Mouse (Mus musculus) forebrain, embryonic 16.5 days (tissue): ENCODE results near the gene Bcl2l15. TPM values are rescaled to one million over a fixed set of nuclear protein-coding genes. Genes with fewer than 3 reads are reported as not detected.
A peak's percentile ranks its signal among the peaks of the same experiment; 100 is the strongest.

Experiments used
- ATAC-seq: fragments of 200-750 bp; cut with Nextera tagmentation; 2 replicates; pipeline ENCODE4 v1.8.0; 2017; ENCODE audit warnings: mild to moderate bottlenecking, moderate library complexity
- H3K27ac ChIP-seq: fragments of 300-500 bp; sonication (generic); 2 replicates; pipeline ENCODE4 v1.5.1; 2014; ENCODE audit warnings: low read length, control low read depth
- H3K27me3 ChIP-seq: fragments of 300-500 bp; sonication (generic); replicated peaks from 2 replicates; pipeline ENCODE4 v1.6.1; 2014; ENCODE audit warnings: low read length; ENCODE audit not compliant: control insufficient read depth, insufficient read depth
- H3K36me3 ChIP-seq: fragments of 300-500 bp; sonication (generic); 2 replicates; pipeline ENCODE4 v1.6.1; 2014; ENCODE audit not compliant: control insufficient read depth, insufficient read depth
- H3K4me1 ChIP-seq: fragments of 300-500 bp; sonication (generic); replicated peaks from 2 replicates; pipeline ENCODE4 v1.6.1; 2014; ENCODE audit warnings: low read length; ENCODE audit not compliant: control insufficient read depth, insufficient read depth
- H3K4me2 ChIP-seq: fragments of 300-500 bp; sonication (generic); 2 replicates; pipeline ENCODE4 v1.6.1; 2014; ENCODE audit warnings: mild to moderate bottlenecking, low read length, control low read depth
- H3K4me3 ChIP-seq: fragments of 300-500 bp; sonication (generic); replicated peaks from 2 replicates; pipeline ENCODE4 v1.5.1; 2014; ENCODE audit warnings: mild to moderate bottlenecking, low read length, control low read depth
- H3K9ac ChIP-seq: fragments of 300-500 bp; sonication (generic); replicated peaks from 2 replicates; pipeline ENCODE4 v1.6.1; 2014; ENCODE audit warnings: low read depth, low read length, control low read depth
- H3K9me3 ChIP-seq: fragments of 300-500 bp; sonication (generic); 2 replicates; pipeline ENCODE4 v1.6.1; 2016; ENCODE audit warnings: low read length; ENCODE audit not compliant: control insufficient read depth
- WGBS: fragments of 180-500 bp; shearing (Covaris S2); extraction: QIAGEN DNeasy Blood & Tissue Kit; methylation state at CpG from one replicate; pipeline ENCODE4 v1.1.7; 2014; 5-methylcytosine and 5-hydroxymethylcytosine counted together
- polyA plus RNA-seq: library from polyadenylated mRNA; unstranded; fragments of >200 nt; fragmentation: Nextera tagmentation; extraction: Ambion mirVana; gene quantifications from 2 replicates; pipeline ENCODE4 v1.2.1, GENCODE M21; 2015

The Bcl2l15 gene
- polyA plus RNA-seq, 1 experiment from 2014 or later: 0.86 TPM

DNA sequence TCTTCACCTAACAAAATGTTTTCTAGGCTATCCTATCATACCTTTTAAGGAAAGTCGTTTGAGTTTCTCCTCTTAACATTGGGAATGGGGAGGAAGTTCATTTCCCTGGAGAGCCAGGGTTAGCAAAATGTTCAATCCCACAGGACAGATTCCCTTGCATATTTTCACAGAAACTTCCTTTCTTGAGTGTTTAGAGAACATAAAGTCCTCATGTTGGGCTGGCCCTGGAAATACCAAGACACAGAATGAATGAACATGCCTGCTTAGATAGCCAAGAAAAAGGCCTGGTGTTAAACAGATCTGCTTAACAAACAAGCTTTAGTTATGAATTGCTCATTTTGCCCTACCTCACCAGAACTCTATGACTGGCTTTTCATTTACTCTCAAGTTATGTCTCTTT, 39.8 kb upstream of the Bcl2l15 start:
- no peak overlapping the region for H3K9ac ChIP-seq

DNA sequence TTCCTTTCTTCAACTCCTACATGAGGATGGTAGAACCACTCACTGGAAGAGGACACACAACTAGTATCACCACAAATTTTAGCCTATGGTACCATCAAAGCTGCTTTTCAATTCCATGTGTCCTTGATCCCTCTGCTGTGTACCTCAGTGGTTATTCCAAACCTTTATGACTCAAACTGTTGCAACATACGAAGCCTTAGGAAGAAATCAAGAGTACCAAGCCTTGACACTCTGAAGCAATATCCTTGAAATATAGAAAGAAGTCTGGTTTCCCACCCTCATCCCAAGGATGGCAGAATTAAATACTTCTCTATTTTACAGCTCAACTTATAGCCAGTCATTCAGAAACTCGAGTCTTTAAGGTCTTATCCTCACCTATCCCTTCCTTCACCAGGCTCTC, 36.0 kb upstream of the Bcl2l15 start:
- Histone ChIP-seq H3K27ac (no peak overlapping the region), H3K36me3 (no peaks in the 10 kb centered on the region), H3K27me3 (no peaks in the 10 kb centered on the region; the same call in 1 of the 2 replicates), H3K9ac (no peak overlapping the region), H3K9me3 (no peaks in the 10 kb centered on the region), H3K4me2 (no peak overlapping the region), H3K4me1 (peaks cover 4% of the 10 kb centered on the region; the same call in 1 of the 2 replicates), H3K4me3 (no peak overlapping the region)
- no peak for ATAC-seq
- 59% methylated on average over 2 of the region's 2 CpGs for WGBS

More for the DNA sequence above, 39.8 kb upstream of the Bcl2l15 start:
- Histone ChIP-seq H3K36me3 (no peaks in the 10 kb centered on the region), H3K4me1 (peaks cover 23% of the 10 kb centered on the region), H3K4me3 (no peak overlapping the region), H3K27ac (no peak overlapping the region), H3K4me2 (no peak overlapping the region), H3K9me3 (no peaks in the 10 kb centered on the region), H3K27me3 (no peaks in the 10 kb centered on the region; the same call in 1 of the 2 replicates)
- 81% methylated on average over 1 of the region's 1 CpGs for WGBS
- no peak for ATAC-seq

DNA sequence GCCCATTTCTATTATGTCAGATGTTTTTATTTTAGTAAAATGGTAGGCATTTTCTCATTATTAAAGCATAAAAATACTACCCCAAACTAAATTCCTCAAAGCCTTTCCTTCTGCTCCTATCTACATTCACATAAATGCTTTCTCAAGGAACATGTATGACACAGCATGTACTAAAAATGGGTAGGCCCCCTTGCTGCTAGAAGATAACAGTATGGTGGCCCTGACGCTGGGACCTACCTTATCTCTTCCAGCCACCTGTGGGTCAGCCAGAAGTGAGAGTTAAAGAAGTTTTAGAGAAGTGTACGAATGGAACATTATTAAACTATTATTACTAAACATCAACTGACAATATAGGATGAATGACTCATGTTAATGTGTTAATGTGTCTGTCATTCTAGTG, 32.9 kb upstream of the Bcl2l15 start:
- Histone ChIP-seq H3K4me1 (no peaks in the 10 kb centered on the region), H3K27me3 (no peaks in the 10 kb centered on the region), H3K4me2 (no peak overlapping the region), H3K4me3 (no peak overlapping the region), H3K9me3 (no peaks in the 10 kb centered on the region), H3K9ac (no peak overlapping the region), H3K36me3 (peaks cover 15% of the 10 kb centered on the region), H3K27ac (no peak overlapping the region)
- 89% methylated on average over 2 of the region's 2 CpGs for WGBS
- no peak for ATAC-seq

GRCm38 (mm10) chr3:103801631-103802531, 30.5 kb upstream of the Bcl2l15 start:
- Histone ChIP-seq H3K4me1 (no peaks in the 10 kb centered on the region), H3K9ac (no peak overlapping the region), H3K36me3 (peaks cover 19% of the 10 kb centered on the region), H3K27ac (peak overlapping the region; percentile 4; the same call in 1 of the 2 replicates), H3K4me3 (no peak overlapping the region), H3K27me3 (no peaks in the 10 kb centered on the region), H3K9me3 (no peaks in the 10 kb centered on the region), H3K4me2 (no peak overlapping the region)
- ATAC-seq: no peak
- 87% methylated on average over 10 of the region's 10 CpGs for WGBS

GRCm38 (mm10) chr3:103802861-103803260, 29.5 kb upstream of the Bcl2l15 start:
- Histone ChIP-seq H3K36me3 (peaks cover 19% of the 10 kb centered on the region), H3K9ac (no peak overlapping the region), H3K9me3 (no peaks in the 10 kb centered on the region), H3K4me3 (no peak overlapping the region), H3K27me3 (no peaks in the 10 kb centered on the region), H3K27ac (no peak overlapping the region), H3K4me1 (peaks cover 2% of the 10 kb centered on the region), H3K4me2 (no peak overlapping the region)
- WGBS: 91% methylated on average over 8 of the region's 8 CpGs
- ATAC-seq: no peak

GRCm38 (mm10) chr3:103805671-103806070, 26.7 kb upstream of the Bcl2l15 start:
- Histone ChIP-seq H3K9ac (no peak overlapping the region), H3K4me3 (no peak overlapping the region), H3K36me3 (peaks cover 19% of the 10 kb centered on the region), H3K27me3 (no peaks in the 10 kb centered on the region), H3K4me1 (peaks cover 15% of the 10 kb centered on the region), H3K4me2 (no peak overlapping the region), H3K27ac (no peak overlapping the region), H3K9me3 (no peaks in the 10 kb centered on the region)
- WGBS: 93% methylated on average over 1 of the region's 1 CpGs
- ATAC-seq: no peak

DNA sequence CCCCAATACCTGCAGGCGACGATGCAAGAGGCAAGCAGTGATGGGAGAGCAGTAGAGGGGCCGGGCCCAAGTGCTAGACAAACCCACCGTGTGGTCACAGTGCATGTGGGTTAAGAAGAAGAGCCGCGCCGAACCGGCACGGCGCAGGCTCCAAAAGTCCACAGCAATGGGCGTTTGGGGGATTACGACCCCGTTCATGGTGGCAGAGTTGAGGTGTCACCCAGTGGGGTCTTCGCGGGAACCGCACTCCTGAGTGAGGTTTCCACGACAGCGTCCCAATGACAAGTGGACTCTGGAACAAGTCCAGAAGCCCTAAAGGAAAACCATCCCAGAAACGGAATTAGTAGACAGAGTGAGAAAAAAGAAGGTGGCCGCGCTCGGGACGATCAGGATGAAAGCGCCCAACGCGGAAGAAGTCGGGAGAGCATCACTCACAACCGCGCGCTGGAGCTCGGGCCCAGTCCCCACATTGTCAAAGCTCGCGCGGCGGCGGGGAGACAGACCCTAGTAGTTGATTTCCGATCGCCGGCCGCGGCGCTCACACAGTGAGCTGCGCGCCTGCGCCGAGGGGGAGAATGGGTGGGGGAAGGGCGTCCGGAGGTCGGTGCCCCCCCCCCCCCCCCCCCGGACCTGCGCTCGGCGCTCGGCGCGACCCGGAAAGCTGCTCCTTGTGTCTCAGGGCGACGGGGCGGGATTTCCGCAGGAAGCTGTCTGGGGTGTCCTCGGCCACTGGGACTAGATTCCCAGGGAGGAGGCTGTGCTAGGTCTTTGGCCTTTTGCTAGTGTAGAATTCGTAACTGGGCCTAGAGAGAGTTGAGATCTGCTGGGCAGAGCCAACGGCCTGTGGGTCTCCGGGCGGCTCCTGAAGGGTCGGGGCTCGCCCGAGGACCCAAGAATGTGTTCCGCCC, 23.3 kb upstream of the Bcl2l15 start, which contains the start of the genes Dclre1b, Ap4b1 and Gm43064:
TSS of gene Dclre1b (minus strand) at position 554 of the 908 bp plus-strand sequence.
TSS of gene Ap4b1 (plus strand) at position 630 of the 908 bp plus-strand sequence.
TSS of gene Gm43064 (plus strand) at position 683 of the 908 bp plus-strand sequence.
- peak; percentile 99 for ATAC-seq
- no peaks in the 10 kb centered on the region for H3K9me3 ChIP-seq
- peak within 1 kb of the TSS; percentile 75 for H3K9ac ChIP-seq
- H3K27ac ChIP-seq: peak within 1 kb of the TSS; percentile 87
- WGBS: under 1% methylated on average over 60 of the region's 70 CpGs
- peak within 1 kb of the TSS; percentile 49 for H3K4me3 ChIP-seq
- peak within 1 kb of the TSS; percentile 81 for H3K4me2 ChIP-seq
- peaks cover 15% of the 10 kb centered on the region for H3K4me1 ChIP-seq
- H3K36me3 ChIP-seq: peaks cover 7% of the 10 kb centered on the region; the same call in 1 of the 2 replicates
- H3K27me3 ChIP-seq: no peaks in the 10 kb centered on the region

DNA sequence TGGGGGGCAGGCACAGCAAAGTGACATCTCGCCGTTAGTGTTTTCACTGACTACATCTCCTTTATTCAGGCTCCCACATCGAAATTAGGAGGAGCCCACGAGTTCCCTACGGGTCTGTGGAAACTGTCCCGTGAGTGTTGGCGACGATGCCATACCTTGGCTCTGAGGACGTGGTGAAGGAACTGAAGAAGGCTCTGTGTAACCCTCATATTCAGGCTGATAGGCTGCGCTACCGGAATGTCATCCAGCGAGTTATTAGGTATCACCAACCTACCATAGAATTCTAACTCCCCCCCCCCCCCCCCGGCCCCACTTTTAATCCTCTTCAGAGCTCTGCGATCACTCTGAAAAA, 22.6 kb upstream of the Bcl2l15 start:
- Histone ChIP-seq H3K9me3 (no peaks in the 10 kb centered on the region), H3K9ac (peak overlapping the region; percentile 75), H3K36me3 (peaks cover 4% of the 10 kb centered on the region; the same call in 1 of the 2 replicates), H3K4me1 (peaks cover 15% of the 10 kb centered on the region), H3K4me3 (peak overlapping the region; percentile 49), H3K27me3 (no peaks in the 10 kb centered on the region), H3K4me2 (peak overlapping the region; percentile 68), H3K27ac (peak overlapping the region; percentile 87)
- ATAC-seq: peak; percentile 43
- 2% methylated on average over 14 of the region's 14 CpGs for WGBS

GRCm38 (mm10) chr3:103810967-103811366, 21.4 kb upstream of the Bcl2l15 start:
- H3K4me2 ChIP-seq: no peak overlapping the region
- no peaks in the 10 kb centered on the region for H3K27me3 ChIP-seq
- H3K27ac ChIP-seq: no peak overlapping the region
- H3K4me3 ChIP-seq: no peak overlapping the region
- H3K4me1 ChIP-seq: peaks cover 15% of the 10 kb centered on the region
- no peak for ATAC-seq
- WGBS: 89% methylated on average over 6 of the region's 6 CpGs
- H3K9me3 ChIP-seq: no peaks in the 10 kb centered on the region
- peaks cover 4% of the 10 kb centered on the region; the same call in 1 of the 2 replicates for H3K36me3 ChIP-seq
- no peak overlapping the region for H3K9ac ChIP-seq
